Mouse (Mus musculus) layer of hippocampus, postnatal 36 days (tissue): Measurements from ENCODE around the gene Disp1. TPM values are rescaled to one million over a fixed set of nuclear protein-coding genes. Genes with fewer than 3 reads are reported as not detected.

Source experiments
- DNase-seq, 2 experiments: peaks; one replicate each; pipeline ENCODE4 v3.0.0; 2022
- microRNA-seq, 2 experiments: library from miRNA; unstranded; fragments of <30 nt; microRNA quantifications; one replicate each; pipeline ENCODE4 v1.2.0; 2021
- total RNA-seq, 2 experiments: library from RNA; stranded (reverse); gene quantifications; 2 replicates each; pipeline ENCODE4 v1.2.3; 2021

Disp1 gene
- total RNA-seq, 2 experiments from 2014 or later = 3.5 to 3.6 TPM

GRCm38 (mm10) chr1:183039881-183040708 lies 181.2 kb downstream of the Disp1 start:
- no peak for DNase-seq

DNA sequence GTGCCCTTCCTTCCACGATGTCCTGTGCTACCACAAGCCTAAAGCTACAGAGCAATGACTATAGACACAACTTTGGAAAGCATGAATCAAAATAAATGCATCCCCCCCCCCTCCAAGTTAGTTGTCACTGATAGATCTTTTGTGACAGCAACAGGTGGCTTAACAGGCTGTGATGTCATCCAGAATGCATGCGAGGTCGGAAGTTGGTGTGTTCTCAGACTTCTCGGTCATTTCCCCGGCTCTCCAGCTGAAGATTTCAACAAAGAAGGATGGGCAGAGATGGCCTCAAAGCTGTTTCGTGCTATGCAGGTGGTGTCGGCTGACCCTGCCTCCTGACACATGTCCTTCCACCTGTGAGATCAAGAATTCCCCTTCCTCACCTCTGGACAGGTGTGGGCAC lies 181.9 kb downstream of the Disp1 start:
- DNase-seq = no peak

Small RNAs within 50 kb of the gene (microRNA-seq; reads per million reads assigned to microRNA genes)
- 0 reads per million in 2 experiments for gene Gm24975

Other genes with a start within 250 kb of the Disp1 start
- 10 to 100 TPM; 46.3 to 47.3 TPM for gene Aida, start 75.1 kb upstream of the Disp1 start, total RNA-seq
- gene Brox, start 75.7 kb upstream of the Disp1 start, total RNA-seq = 10 to 100 TPM; 52.1 to 59.6 TPM
- gene Mia3, start 148.0 kb upstream of the Disp1 start, total RNA-seq = 100 to 1,000 TPM; 219 to 226 TPM
- gene Taf1a, start 167.5 kb upstream of the Disp1 start, total RNA-seq = 10 to 100 TPM; 17.2 to 21.2 TPM
- under 1 TPM; 0.15 to 0.20 TPM for gene Hhipl2, start 196.7 kb upstream of the Disp1 start, total RNA-seq